Mouse (Mus musculus): Measurements from ENCODE around the gene Pank3.

Pank3 gene

DNA sequence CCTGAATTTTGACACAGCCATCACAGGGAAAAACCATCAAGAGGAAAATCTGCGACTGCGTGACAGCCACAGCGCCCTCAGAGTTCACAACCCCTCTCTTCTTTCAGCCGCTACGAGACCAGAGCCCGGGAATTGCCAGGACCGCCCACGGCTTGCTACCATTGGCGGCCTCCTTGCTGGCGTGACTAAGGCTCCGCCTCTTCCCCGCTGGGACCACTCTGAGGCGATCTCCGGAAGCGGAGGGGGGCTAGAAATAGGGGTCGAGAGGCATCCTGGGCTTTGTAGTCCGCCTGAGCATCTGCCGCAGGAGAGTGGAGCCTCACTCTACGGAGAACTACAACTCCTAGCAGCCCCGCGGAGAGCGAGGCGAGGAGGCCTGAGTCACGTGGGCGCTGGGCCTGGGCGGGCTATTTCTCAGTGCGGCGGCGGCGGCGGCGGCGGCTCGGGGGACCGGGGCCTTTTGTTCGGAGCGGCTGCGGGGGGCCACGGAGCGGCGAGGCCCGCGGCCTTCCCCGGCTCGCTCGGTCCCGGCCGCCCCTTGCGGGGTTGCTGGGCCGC is at the start of gene Pank3:
Gene Pank3 (plus strand): TSS at position 297 of the 558 bp plus-strand sequence.
- DNase-seq = peak; percentile 99

- no peak for DNase-seq
Measured at GRCm38 (mm10) chr11:35723876-35724275, 45.4 kb upstream of the Pank3 start.

DNA sequence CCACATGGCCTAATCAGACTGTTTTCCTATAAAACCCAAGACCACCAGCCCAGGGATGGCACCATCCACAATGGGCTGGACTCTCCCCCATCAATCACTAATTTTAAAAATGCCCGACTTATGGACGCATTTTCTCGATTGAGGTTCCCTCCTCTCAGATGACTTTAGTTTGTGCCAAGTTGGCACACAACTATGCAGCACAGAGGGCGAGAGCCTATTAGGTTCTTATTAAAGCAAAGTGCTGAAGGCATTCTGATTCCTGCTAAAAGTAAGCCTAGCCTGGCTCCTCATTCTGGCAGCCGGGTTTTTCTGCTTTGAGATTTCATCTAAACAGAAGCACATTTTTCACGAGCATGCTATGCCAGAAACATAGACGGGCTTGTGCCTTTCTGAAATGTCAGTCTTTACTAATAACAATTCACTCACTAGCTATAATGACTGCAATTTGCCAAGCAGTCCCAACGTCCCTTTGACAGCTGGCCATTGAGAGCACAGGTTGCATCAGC is 42.9 kb upstream of the Pank3 start:
- DNase-seq = no peak

- DNase-seq = no peak
Measured at GRCm38 (mm10) chr11:35728200-35728599, 41.1 kb upstream of the Pank3 start.

DNA sequence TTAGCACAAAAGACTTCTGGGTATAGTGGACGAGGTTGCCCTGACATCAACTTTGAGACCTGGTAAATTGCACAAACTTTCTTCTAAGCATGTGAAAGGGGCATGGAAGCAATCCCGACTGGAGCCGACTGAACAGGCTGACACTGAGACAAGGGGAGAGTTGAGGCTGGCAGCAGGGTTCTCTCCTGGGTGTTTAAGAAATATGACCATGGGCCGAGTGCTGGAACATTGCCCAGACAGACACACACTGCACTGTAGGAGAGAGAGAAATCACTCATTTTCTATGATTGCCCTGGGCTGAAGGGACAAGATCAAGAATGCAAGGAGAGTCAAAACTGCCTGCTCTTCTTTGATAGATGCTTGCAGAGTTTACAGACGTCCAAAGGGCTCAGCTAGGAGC is 40.1 kb upstream of the Pank3 start:
- DNase-seq = no peak

- no peak for DNase-seq
Measured at GRCm38 (mm10) chr11:35732366-35732765, 36.9 kb upstream of the Pank3 start.

DNA sequence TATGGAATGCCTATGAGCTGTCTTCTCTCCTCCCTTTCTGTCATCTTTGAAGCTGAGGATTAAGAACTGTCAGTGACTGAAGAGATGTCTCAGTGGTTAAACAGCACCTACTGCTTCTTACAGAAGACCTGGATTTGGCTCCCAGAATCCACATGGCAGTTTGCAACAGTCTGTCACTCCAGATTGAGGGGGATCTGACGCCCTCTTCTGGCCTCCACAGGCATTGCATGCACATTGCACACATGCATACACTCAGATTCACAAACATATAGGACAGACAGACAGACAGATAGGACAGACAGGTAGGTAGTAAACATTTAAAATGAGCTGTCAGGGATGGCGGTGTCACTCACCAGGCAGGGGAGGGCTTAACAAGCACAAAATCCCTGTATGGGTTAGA is 32.5 kb upstream of the Pank3 start:
- DNase-seq = no peak

DNA sequence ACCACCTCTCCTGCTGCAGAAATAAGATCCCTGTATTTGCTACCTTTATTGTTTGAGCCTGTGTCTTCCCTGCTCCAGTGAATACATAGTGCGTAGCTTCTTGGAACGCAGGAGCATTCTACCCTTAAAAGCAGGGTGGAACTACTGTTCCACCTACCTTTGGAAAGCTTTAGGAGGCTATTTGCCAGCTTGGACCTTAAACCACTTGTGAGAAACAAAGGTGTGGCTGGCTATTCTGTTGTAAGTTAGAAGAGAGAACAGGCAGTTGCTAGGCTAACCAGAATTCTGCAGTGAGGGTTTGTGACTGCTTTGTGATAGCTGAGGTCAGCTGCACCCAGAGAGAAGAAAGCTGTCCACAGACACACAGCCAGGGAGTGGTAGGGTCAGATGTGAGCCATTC is 32.0 kb upstream of the Pank3 start:
- DNase-seq = no peak

DNA sequence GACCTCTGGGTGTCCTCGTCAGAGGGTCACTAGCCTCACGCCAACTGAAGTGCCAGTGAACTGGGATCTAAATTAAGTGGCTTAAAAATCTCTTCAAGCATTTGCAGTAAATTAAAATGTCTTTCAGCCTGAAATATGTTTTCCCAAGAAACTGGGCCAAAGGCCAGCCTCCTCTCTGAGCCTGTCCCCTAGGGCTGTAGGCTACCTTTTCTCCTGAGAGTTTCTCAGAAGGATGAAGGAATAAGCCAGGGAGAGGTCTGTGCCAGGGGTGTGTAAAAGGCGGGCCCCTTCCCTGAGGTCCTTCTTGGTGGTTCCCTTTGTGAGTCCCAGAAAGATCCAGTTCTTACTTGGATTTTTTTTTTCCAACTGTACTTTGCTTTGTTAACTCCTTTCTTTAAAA is 31.2 kb upstream of the Pank3 start:
- DNase-seq = no peak

DNA sequence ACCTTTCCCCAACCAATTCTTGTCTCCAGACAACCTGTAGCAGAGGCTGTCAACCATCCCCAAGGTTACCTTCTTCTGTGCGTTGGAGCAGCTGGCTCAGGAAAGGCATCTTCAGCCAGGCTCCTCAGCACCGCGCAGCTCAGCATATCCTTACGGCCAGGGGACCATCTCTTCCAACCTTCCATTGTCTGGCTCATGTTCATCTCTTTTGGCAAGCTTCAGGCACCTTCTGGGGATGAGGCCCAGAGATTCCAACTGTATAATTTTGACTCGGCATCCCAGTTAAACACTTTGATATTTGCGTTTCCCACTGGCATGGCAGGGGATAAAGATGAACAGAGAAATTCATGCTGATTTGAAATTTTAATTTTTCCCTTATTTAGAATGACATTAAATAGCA is 25.7 kb upstream of the Pank3 start:
- DNase-seq = peak; percentile 19

- DNase-seq = no peak
Measured at GRCm38 (mm10) chr11:35744571-35744970, 24.7 kb upstream of the Pank3 start.

GRCm38 (mm10) chr11:35750578-35750977 is 18.7 kb upstream of the Pank3 start:
- DNase-seq = no peak

- no peak for DNase-seq
Measured at GRCm38 (mm10) chr11:35754906-35755418, 14.3 kb upstream of the Pank3 start.

DNA sequence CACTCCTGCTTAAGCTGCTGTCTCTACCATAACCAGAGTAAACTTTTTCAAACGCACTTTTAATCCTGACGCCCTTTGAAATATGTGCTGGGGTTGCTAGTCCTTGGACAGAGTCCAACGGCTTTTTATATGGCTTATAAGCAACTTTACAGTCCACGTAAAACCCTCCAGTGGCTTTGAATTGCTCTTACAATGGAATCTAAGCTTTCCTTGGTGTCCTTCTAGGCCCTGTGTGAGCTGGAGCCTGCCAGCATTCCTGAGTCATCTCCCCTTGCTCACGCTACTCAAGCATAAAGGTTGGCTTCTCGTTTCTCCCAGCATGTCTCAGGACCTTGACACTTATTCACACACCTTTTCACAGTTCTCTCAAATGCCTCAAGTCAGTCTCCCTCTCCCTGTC is 13.7 kb upstream of the Pank3 start:
- DNase-seq = no peak

GRCm38 (mm10) chr11:35756411-35757303 is 12.6 kb upstream of the Pank3 start:
- no peak for DNase-seq

GRCm38 (mm10) chr11:35760001-35760626 is 9.2 kb upstream of the Pank3 start:
- DNase-seq = no peak

DNA sequence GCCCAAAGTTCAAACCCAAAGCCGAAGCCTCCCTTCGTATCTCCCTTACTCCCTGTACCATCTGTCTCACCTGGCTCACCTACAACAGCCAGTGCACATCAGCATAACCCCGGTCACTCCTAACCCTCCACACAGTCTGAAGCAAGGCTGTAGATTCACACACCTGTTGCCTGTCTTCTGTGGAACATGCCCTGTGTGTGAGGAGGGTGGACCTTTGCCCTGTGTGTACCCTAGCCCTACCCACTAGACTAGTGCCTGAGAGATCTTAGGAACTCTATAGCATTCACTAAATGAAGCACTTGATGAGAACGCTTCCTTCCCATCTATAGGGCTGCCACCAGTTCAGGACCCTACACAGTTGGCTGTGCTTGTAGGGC is 8.7 kb upstream of the Pank3 start:
- DNase-seq = no peak

GRCm38 (mm10) chr11:35766845-35767244 is 2.4 kb upstream of the Pank3 start:
- no peak for DNase-seq

GRCm38 (mm10) chr11:35769746-35770437 is 608 bp downstream of the Pank3 start:
- DNase-seq = peak; percentile 71

DNA sequence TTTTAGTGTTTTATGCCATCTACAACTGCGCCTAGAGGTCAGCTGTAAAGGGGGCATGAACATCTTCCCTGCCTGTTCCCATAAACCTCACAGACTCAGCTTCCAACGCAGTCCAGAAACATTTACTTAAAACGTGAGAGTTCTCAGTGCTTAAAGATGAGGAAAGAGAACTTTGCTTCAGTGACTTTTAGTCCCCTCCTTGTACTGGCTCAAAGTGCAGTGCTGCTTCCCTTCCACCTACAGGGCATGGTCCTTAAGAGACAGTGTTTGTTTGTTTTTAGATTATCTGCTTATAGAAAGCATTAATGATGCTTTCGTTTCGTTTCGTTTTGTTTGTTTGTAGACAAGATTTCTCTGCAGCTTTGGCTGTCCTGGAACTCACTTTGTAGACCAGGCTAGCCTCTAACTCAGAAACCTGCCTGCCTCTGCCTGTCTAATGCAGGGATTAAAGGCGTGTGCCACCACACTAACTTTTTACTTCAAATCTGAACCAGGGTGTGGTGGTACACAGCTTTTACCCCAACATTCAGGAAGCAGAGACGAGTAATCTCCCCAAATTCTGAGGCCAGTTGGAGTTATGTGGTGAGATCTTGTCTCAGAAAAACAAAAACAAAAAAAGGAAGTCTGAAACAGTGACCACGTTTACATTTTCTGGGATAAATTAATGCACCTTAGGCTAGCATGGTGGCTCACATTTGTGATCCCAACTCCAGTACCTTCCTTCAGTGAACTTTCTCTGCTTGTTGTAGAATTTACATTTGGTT is 1.6 kb downstream of the Pank3 start:
- DNase-seq = no peak

- DNase-seq = no peak
Measured at GRCm38 (mm10) chr11:35775606-35776005, 6.3 kb downstream of the Pank3 start.

DNA sequence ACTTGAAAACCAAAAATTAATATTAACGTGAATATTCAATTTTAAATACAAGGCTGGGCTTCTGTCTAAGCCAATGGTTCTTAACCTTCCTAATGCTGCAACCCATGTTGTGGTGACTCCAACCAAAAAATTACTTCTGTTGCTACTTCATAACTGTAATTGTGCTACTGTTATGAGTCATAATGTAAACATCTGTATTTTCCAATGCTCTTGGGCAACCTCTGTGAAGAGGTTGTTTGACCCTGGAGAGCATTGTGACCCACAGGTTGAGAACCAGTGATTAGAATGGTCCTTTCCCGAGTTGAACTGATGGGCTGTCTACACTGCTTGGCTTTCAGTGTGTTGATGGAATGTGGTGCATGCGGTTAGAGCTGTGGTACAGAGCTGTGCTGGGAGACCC is 7.2 kb downstream of the Pank3 start:
- DNase-seq = no peak

All from right cerebral cortex, adult 18-20 months (tissue).